Mouse (Mus musculus): ENCODE measurements around the gene Ppp1r8. TPM values are rescaled to one million over a fixed set of nuclear protein-coding genes. Genes with fewer than 3 reads are reported as not detected.

The Ppp1r8 gene
- total RNA-seq, 4 experiments from 2014 or later, result 37.8 to 43.7 (median 42.0) TPM

- no peak for DNase-seq (ENCODE audit: low spot score in 2 of 2)
Observed at GRCm38 (mm10) chr4:132783732-132784131, 59.2 kb downstream of the Ppp1r8 start.

GRCm38 (mm10) chr4:132780288-132780687 lies 62.7 kb downstream of the Ppp1r8 start:
- DNase-seq (ENCODE audit: low spot score in 2 of 2), result no peak

- no peak for DNase-seq (ENCODE audit: low spot score in 2 of 2)
Observed at GRCm38 (mm10) chr4:132778562-132779201, 64.3 kb downstream of the Ppp1r8 start.

Other genes starting within 250 kb of the Ppp1r8 start
- 10 to 100 TPM; 29.2 to 36.5 (median 32.4) TPM for gene Eya3, start 204.2 kb downstream of the Ppp1r8 start, total RNA-seq (2022)
- 1 to 10 TPM; 3.4 to 6.6 (median 4.9) TPM for gene Xkr8, start 110.6 kb downstream of the Ppp1r8 start, total RNA-seq (2022)
- 1 to 10 TPM; 4.6 to 6.9 (median 6.2) TPM for gene Smpdl3b, start 85.9 kb downstream of the Ppp1r8 start, total RNA-seq (2022)
- gene Rpa2, start 74.8 kb downstream of the Ppp1r8 start, total RNA-seq (2022), result 10 to 100 TPM; 14.5 to 18.1 (median 15.5) TPM
- 1 to 10 TPM in 2 of 4 experiments, under 1 TPM in 2; 0.70 to 2.3 (median 1.5) TPM for gene Themis2, start 46.8 kb downstream of the Ppp1r8 start, total RNA-seq (2022)
- gene Stx12, start 41.3 kb upstream of the Ppp1r8 start, total RNA-seq (2022), result 100 to 1,000 TPM in 1 of 4 experiments, 10 to 100 TPM in 3; 97.6 to 103 (median 98.8) TPM
- gene Fam76a, start 79.4 kb upstream of the Ppp1r8 start, total RNA-seq (2022), result 10 to 100 TPM; 46.4 to 64.0 (median 61.0) TPM
- gene Fgr, start 130.9 kb upstream of the Ppp1r8 start, total RNA-seq (2022), result 1 to 10 TPM in 2 of 4 experiments, under 1 TPM in 2; 0.17 to 1.1 (median 0.82) TPM
- 100 to 1,000 TPM in 2 of 4 experiments, 10 to 100 TPM in 2; 95.7 to 104 (median 99.7) TPM for gene Ahdc1, start 168.1 kb upstream of the Ppp1r8 start, total RNA-seq (2022)

All from left cerebral cortex, adult 8-10 months (tissue).